Mouse (Mus musculus): ENCODE results near the gene Slc22a4. TPM values are rescaled to one million over a fixed set of nuclear protein-coding genes. Genes with fewer than 3 reads are reported as not detected.
"Not testable (repeated sequence)": the region's sequence is repeated elsewhere in the genome, so short reads cannot be mapped to it uniquely, and the experiment has no call there.

Slc22a4 gene
- polyA plus RNA-seq, 1 experiment from 2014 or later: 36.7 TPM

DNA sequence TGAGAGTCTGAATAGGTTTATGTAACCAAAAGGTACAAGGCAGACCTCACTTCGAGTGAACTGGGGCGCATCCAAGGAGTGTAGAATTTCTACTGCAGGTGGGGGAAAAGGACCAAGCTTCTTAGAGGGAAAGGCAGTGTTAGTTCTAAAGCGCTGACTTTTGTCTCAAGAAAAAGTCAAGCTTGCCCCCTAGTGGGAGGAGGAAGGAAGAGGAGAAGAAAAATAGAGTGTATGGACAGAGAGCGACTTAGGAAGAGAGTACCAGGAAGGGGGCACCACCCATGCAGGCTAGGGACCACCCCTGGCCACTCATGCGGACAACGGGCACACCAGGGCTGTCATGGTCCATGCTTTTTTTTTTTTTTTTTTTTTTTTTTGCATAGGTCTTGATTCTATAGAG is 26.4 kb upstream of the Slc22a4 start:
- 20% methylated on average over 6 of the region's 6 CpGs for WGBS (ENCODE audit: insufficient replicate concordance)
- Histone ChIP-seq H3K9me3 (replicated peaks) (no peaks in the 10 kb centered on the region), H3K4me1 (replicated peaks) (peaks cover 19% of the 10 kb centered on the region), H3K36me3 (replicated peaks) (no peaks in the 10 kb centered on the region), H3K4me2 (no peak overlapping the region), H3K9ac (no peak overlapping the region), H3K4me3 (replicated peaks) (no peak overlapping the region), H3K27me3 (no peaks in the 10 kb centered on the region), H3K27ac (replicated peaks) (no peak overlapping the region)
- ATAC-seq (ENCODE audit: insufficient read depth): no peak

DNA sequence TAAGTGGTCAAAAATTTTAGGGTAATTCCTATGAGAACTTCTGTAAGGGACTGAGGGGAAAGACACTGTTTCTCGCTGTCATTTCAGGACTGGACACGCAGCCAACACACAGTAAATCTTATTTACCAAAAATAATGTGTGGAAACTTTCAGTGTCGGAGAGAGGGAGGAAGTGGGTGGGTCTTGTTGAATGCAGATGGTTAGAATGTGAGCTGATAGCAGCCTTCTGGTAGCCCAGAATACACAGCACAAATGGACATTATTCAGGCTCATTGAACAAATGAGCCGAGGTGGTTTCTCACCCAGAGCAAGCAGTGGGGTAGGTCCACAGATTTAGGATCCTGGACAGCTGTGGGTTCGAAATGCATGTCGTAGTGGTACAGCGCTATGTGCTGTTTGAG is 25.2 kb upstream of the Slc22a4 start:
- Histone ChIP-seq H3K9me3 (replicated peaks) (no peaks in the 10 kb centered on the region), H3K27ac (replicated peaks) (no peak overlapping the region), H3K36me3 (replicated peaks) (no peaks in the 10 kb centered on the region), H3K4me3 (replicated peaks) (no peak overlapping the region), H3K27me3 (no peaks in the 10 kb centered on the region), H3K9ac (no peak overlapping the region), H3K4me2 (no peak overlapping the region), H3K4me1 (replicated peaks) (peaks cover 19% of the 10 kb centered on the region)
- WGBS (ENCODE audit: insufficient replicate concordance): 45% methylated on average over 7 of the region's 7 CpGs
- ATAC-seq (ENCODE audit: insufficient read depth): no peak

DNA sequence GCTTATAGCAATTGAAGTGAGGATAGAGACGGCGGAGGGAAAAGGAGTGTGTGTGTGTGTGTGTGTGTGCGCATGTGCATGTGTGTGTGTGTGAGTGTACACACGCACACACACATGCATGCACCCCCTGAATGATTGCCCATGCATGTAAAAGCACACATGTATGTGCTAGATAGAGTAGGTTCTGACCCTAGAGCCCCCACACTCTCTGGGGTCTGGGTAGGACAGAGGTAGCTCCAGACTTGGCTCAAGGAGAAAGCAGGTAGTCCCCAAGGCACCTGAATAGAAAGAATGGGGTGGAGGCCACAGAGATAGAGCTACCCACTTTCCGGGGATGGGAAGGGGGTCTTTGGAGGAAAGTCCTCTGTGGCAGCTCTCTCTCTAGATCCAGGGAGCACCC is 24.2 kb upstream of the Slc22a4 start:
- H3K36me3 ChIP-seq (replicated peaks): no peaks in the 10 kb centered on the region
- H3K4me2 ChIP-seq: no peak overlapping the region
- WGBS (ENCODE audit: insufficient replicate concordance): 77% methylated on average over 5 of the region's 5 CpGs
- H3K27ac ChIP-seq (replicated peaks): no peak overlapping the region
- H3K9me3 ChIP-seq (replicated peaks): no peaks in the 10 kb centered on the region
- ATAC-seq (ENCODE audit: insufficient read depth): no peak
- peaks cover 19% of the 10 kb centered on the region for H3K4me1 ChIP-seq (replicated peaks)
- no peaks in the 10 kb centered on the region for H3K27me3 ChIP-seq
- no peak overlapping the region for H3K9ac ChIP-seq
- H3K4me3 ChIP-seq (replicated peaks): no peak overlapping the region

- H3K9me3 ChIP-seq (replicated peaks): no peaks in the 10 kb centered on the region
- H3K27me3 ChIP-seq: no peaks in the 10 kb centered on the region
- H3K4me2 ChIP-seq: no peak overlapping the region
- ATAC-seq (ENCODE audit: insufficient read depth): no peak
- H3K4me3 ChIP-seq (replicated peaks): no peak overlapping the region
- 74% methylated on average over 7 of the region's 7 CpGs for WGBS (ENCODE audit: insufficient replicate concordance)
- no peak overlapping the region for H3K9ac ChIP-seq
- no peaks in the 10 kb centered on the region for H3K36me3 ChIP-seq (replicated peaks)
- H3K4me1 ChIP-seq (replicated peaks): peaks cover 14% of the 10 kb centered on the region
- no peak overlapping the region for H3K27ac ChIP-seq (replicated peaks)
Observed at GRCm38 (mm10) chr11:54051161-54051560, 23.3 kb upstream of the Slc22a4 start.

- Histone ChIP-seq H3K4me2 (no peak overlapping the region), H3K9me3 (replicated peaks) (no peaks in the 10 kb centered on the region), H3K4me1 (replicated peaks) (peaks cover 12% of the 10 kb centered on the region), H3K9ac (no peak overlapping the region), H3K36me3 (replicated peaks) (no peaks in the 10 kb centered on the region), H3K4me3 (replicated peaks) (no peak overlapping the region), H3K27me3 (no peaks in the 10 kb centered on the region), H3K27ac (replicated peaks) (no peak overlapping the region)
- WGBS (ENCODE audit: insufficient replicate concordance): 68% methylated on average over 2 of the region's 2 CpGs
- no peak for ATAC-seq (ENCODE audit: insufficient read depth)
Observed at GRCm38 (mm10) chr11:54050205-54050604, 22.3 kb upstream of the Slc22a4 start.

- Histone ChIP-seq H3K4me2 (no peak overlapping the region), H3K9ac (no peak overlapping the region), H3K4me3 (replicated peaks) (no peak overlapping the region), H3K4me1 (replicated peaks) (no peaks in the 10 kb centered on the region), H3K9me3 (replicated peaks) (no peaks in the 10 kb centered on the region), H3K27ac (replicated peaks) (no peak overlapping the region), H3K36me3 (replicated peaks) (no peaks in the 10 kb centered on the region), H3K27me3 (peaks cover 20% of the 10 kb centered on the region)
- 83% methylated on average over 6 of the region's 6 CpGs for WGBS (ENCODE audit: insufficient replicate concordance)
- ATAC-seq (ENCODE audit: insufficient read depth): no peak
Observed at GRCm38 (mm10) chr11:54040676-54041075, 12.8 kb upstream of the Slc22a4 start.

DNA sequence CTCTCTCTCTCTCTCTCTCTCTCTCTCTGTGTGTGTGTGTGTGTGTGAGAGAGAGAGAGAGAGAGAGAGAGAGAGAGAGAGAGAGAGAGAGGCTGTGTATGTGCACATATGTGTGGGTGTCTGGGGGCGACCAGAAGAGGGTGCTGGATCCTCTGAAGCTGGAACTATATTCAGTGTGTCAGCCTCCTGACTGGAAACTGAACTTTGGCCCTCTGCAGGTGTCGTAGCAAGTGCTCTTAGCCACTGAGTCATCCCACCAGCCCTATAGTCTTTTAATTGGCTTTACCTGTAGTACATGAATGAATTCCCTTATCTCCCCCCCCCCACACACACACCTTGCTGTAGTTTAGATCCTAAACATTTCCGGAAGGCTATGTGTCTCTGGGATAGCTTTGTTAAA is 5.0 kb upstream of the Slc22a4 start:
- not testable (repeated sequence) for H3K9me3 ChIP-seq (replicated peaks); H3K4me2 ChIP-seq; H3K36me3 ChIP-seq (replicated peaks); H3K4me3 ChIP-seq (replicated peaks); H3K9ac ChIP-seq; H3K27ac ChIP-seq (replicated peaks); ATAC-seq (ENCODE audit: insufficient read depth); H3K27me3 ChIP-seq
- peaks cover 25% of the 10 kb centered on the region for H3K4me1 ChIP-seq (replicated peaks)
- 81% methylated on average over 1 of the region's 3 CpGs for WGBS (ENCODE audit: insufficient replicate concordance)

- ATAC-seq (ENCODE audit: insufficient read depth): no peak
- H3K27me3 ChIP-seq: no peaks in the 10 kb centered on the region
- H3K9me3 ChIP-seq (replicated peaks): no peaks in the 10 kb centered on the region
- peak overlapping the region; percentile 79 for H3K4me2 ChIP-seq
- H3K36me3 ChIP-seq (replicated peaks): peaks cover 17% of the 10 kb centered on the region
- H3K27ac ChIP-seq (replicated peaks): peak overlapping the region; percentile 96
- WGBS (ENCODE audit: insufficient replicate concordance): 40% methylated on average over 4 of the region's 4 CpGs
- H3K4me1 ChIP-seq (replicated peaks): peaks cover 44% of the 10 kb centered on the region
- peak overlapping the region; percentile 91 for H3K4me3 ChIP-seq (replicated peaks)
- H3K9ac ChIP-seq: peak overlapping the region; percentile 92
Observed at GRCm38 (mm10) chr11:54028997-54029396, 1.1 kb upstream of the Slc22a4 start.

GRCm38 (mm10) chr11:54027131-54028043 is 503 bp downstream of the Slc22a4 start:
- Histone ChIP-seq H3K4me2 (peak overlapping the region; percentile 79), H3K9ac (peak overlapping the region; percentile 92), H3K4me3 (replicated peaks) (peak overlapping the region; percentile 91), H3K36me3 (replicated peaks) (peaks cover 31% of the 10 kb centered on the region), H3K9me3 (replicated peaks) (no peaks in the 10 kb centered on the region), H3K4me1 (replicated peaks) (peaks cover 60% of the 10 kb centered on the region), H3K27me3 (no peaks in the 10 kb centered on the region), H3K27ac (replicated peaks) (peak overlapping the region; percentile 96)
- ATAC-seq (ENCODE audit: insufficient read depth): no peak
- WGBS (ENCODE audit: insufficient replicate concordance): 7% methylated on average over 31 of the region's 31 CpGs

- H3K9ac ChIP-seq: peak overlapping the region; percentile 92
- peaks cover 69% of the 10 kb centered on the region for H3K4me1 ChIP-seq (replicated peaks)
- peak overlapping the region; percentile 96 for H3K27ac ChIP-seq (replicated peaks)
- peak overlapping the region; percentile 79 for H3K4me2 ChIP-seq
- ATAC-seq (ENCODE audit: insufficient read depth): peak; percentile 84
- WGBS (ENCODE audit: insufficient replicate concordance): 20% methylated on average over 1 of the region's 1 CpGs
- no peaks in the 10 kb centered on the region for H3K9me3 ChIP-seq (replicated peaks)
- H3K4me3 ChIP-seq (replicated peaks): peak overlapping the region; percentile 91
- H3K27me3 ChIP-seq: no peaks in the 10 kb centered on the region
- H3K36me3 ChIP-seq (replicated peaks): peaks cover 39% of the 10 kb centered on the region
Observed at GRCm38 (mm10) chr11:54026491-54027041, 1.3 kb downstream of the Slc22a4 start.

DNA sequence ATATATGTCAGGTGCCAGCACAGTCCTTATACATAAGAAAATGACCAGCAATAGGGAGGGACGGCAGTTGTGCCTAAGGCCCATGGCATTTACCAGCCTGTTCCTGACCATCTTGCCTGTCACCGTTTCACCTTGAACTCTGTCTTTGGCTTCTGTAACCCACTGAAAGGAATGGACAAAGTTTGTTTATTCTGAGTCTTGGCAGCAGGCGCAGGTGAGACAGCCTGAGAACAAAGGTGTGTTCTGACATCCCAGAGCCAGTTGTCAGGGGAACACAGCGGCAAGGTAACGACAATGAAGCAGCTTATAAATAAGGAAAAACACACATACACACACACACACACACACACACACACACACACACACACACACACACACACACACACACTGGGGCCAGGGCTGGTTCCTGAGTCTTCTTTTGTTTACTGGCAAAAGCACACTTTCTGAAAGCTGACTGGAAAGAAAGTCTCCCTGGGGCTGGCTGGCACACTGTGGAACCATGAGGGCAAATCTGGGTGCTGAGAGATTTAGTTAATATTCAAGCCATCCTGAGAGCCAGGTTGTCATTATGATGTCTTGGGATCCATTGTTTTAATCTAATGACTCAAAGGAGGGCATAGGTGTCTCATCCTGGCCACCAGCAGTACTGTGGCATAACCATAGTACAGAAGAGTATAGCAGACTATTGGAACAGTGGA is 6.3 kb downstream of the Slc22a4 start:
- ATAC-seq (ENCODE audit: insufficient read depth): no peak
- Histone ChIP-seq H3K9me3 (replicated peaks) (no peaks in the 10 kb centered on the region), H3K27ac (replicated peaks) (peak overlapping the region; percentile 30; the same call in 1 of the 2 replicates), H3K9ac (no peak overlapping the region), H3K27me3 (no peaks in the 10 kb centered on the region), H3K4me3 (replicated peaks) (no peak overlapping the region), H3K4me2 (peak overlapping the region; percentile 79; the same call in 1 of the 2 replicates), H3K36me3 (replicated peaks) (peaks cover 80% of the 10 kb centered on the region), H3K4me1 (replicated peaks) (peaks cover 70% of the 10 kb centered on the region)
- 89% methylated on average over 5 of the region's 5 CpGs for whole genome bisulfite sequencing (ENCODE audit: insufficient replicate concordance)
